Mouse (Mus musculus) MEL (cell line): ENCODE measurements around the gene Ubtd2. TPM values are rescaled to one million over a fixed set of nuclear protein-coding genes. Genes with fewer than 3 reads are reported as not detected.
A peak's percentile ranks its signal among the peaks of the same experiment; 100 is the strongest.

Source experiments
- DNase-seq: peaks from one replicate; pipeline ENCODE4 v3.0.0; 2011; ENCODE audit warnings: low read depth, low spot score
- H3K27ac ChIP-seq: 2 replicates; pipeline ENCODE4 v1.5.1; 2012; ENCODE audit warnings: low read depth, mild to moderate bottlenecking, control low read depth, low read length, moderate library complexity; ENCODE audit not compliant: control insufficient read depth
- H3K27me3 ChIP-seq, 2 experiments: fragments of 150-350 bp in 1 of 2; sonication (generic) in 1 of 2; 2 replicates each; pipeline ENCODE4 v1.6.1; 2012; ENCODE audit warnings: low read length in 2 of 2, mild to moderate bottlenecking in 2 of 2, improper control_type of control experiment in 1 of 2, moderate library complexity in 1 of 2; ENCODE audit not compliant: insufficient read depth in 2 of 2, control insufficient read depth in 1 of 2
- H3K36me3 ChIP-seq, 2 experiments: 2 replicates each; pipeline ENCODE4 v1.6.1; 2012 to 2014; ENCODE audit warnings: low read length in 2 of 2, improper control_type of control experiment in 1 of 2, inconsistent platforms in 1 of 2, mild to moderate bottlenecking in 1 of 2; ENCODE audit not compliant: insufficient read depth in 2 of 2, control insufficient read depth in 1 of 2
- H3K4me1 ChIP-seq, 2 experiments: fragments of 150-350 bp in 1 of 2; sonication (generic) in 1 of 2; 2 replicates each; pipeline ENCODE4 v1.6.1; 2012; ENCODE audit warnings: low read length in 2 of 2, improper control_type of control experiment in 1 of 2, mild to moderate bottlenecking in 1 of 2; ENCODE audit not compliant: insufficient read depth in 2 of 2, control insufficient read depth in 1 of 2
- H3K4me3 ChIP-seq, 2 experiments: fragments of 150-350 bp in 1 of 2; sonication (generic) in 1 of 2; 2 replicates each; pipeline ENCODE4 v1.5.1; 2012; ENCODE audit warnings: low read depth in 2 of 2, low read length in 2 of 2, mild to moderate bottlenecking in 2 of 2, moderate library complexity in 2 of 2, control low read depth in 1 of 2, improper control_type of control experiment in 1 of 2; ENCODE audit not compliant: control insufficient read depth in 1 of 2, insufficient read depth in 1 of 2
- H3K79me2 ChIP-seq: 2 replicates; pipeline ENCODE4 v1.6.1; 2012; ENCODE audit warnings: mild to moderate bottlenecking, low read length, moderate library complexity; ENCODE audit not compliant: control insufficient read depth, poor library complexity, insufficient read depth
- H3K9ac ChIP-seq: 2 replicates; pipeline ENCODE4 v1.6.1; 2012; ENCODE audit warnings: low read depth, mild to moderate bottlenecking, control low read depth, low read length, moderate library complexity; ENCODE audit not compliant: control insufficient read depth, poor library complexity, severe bottlenecking
- H3K9me3 ChIP-seq: fragments of 150-350 bp; sonication (generic); replicated peaks from 2 replicates; pipeline ENCODE4 v1.6.1; 2012; ENCODE audit warnings: mild to moderate bottlenecking, low read length, improper control_type of control experiment, moderate library complexity; ENCODE audit not compliant: insufficient read depth
- CHD1 ChIP-seq: IDR thresholded peaks from 2 replicates; pipeline ENCODE4 v1.6.1; 2012; ENCODE audit warnings: low read depth, mild to moderate bottlenecking, inconsistent platforms, low read length, improper control_type of control experiment
- CHD2 ChIP-seq: IDR thresholded peaks from 2 replicates; pipeline ENCODE4 v1.6.1; 2011; ENCODE audit warnings: low read length, improper control_type of control experiment
- CTCF ChIP-seq, 3 experiments: IDR thresholded peaks in 2 of 3; conservative IDR thresholded peaks in 1 of 3; 2 replicates each; pipeline ENCODE4 v1.5.1; 2011 to 2012; ENCODE audit warnings: low read length in 3 of 3, low read depth in 2 of 3, mild to moderate bottlenecking in 2 of 3, improper control_type of control experiment in 1 of 3, inconsistent platforms in 1 of 3, mixed read lengths in 1 of 3, moderate library complexity in 1 of 3; ENCODE audit not compliant: control insufficient read depth in 1 of 3, insufficient read depth in 1 of 3, poor library complexity in 1 of 3, severe bottlenecking in 1 of 3
- ELF1 ChIP-seq: IDR thresholded peaks from 2 replicates; pipeline ENCODE4 v1.6.1; 2014; ENCODE audit warnings: low read depth, mild to moderate bottlenecking, inconsistent platforms, low read length, improper control_type of control experiment, moderate library complexity
- ETS1 ChIP-seq: IDR thresholded peaks from 2 replicates; pipeline ENCODE4 v1.6.1; 2012; ENCODE audit warnings: low read depth, mild to moderate bottlenecking, inconsistent platforms, low read length, improper control_type of control experiment, moderate library complexity
- GABPA ChIP-seq: IDR thresholded peaks from 2 replicates; pipeline ENCODE4 v1.6.1; 2012; ENCODE audit warnings: low read depth, mild to moderate bottlenecking, inconsistent platforms, low read length, improper control_type of control experiment, moderate library complexity
- GATA1 ChIP-seq: IDR thresholded peaks from 2 replicates; pipeline ENCODE4 v1.6.1; 2011; ENCODE audit warnings: low read depth, low read length, improper control_type of control experiment
- HCFC1 ChIP-seq: IDR thresholded peaks from 2 replicates; pipeline ENCODE4 v1.6.1; 2012; ENCODE audit warnings: low read depth, mild to moderate bottlenecking, inconsistent platforms, low read length, improper control_type of control experiment, moderate library complexity
- JUND ChIP-seq: IDR thresholded peaks from 2 replicates; pipeline ENCODE4 v1.6.1; 2011; ENCODE audit warnings: low read depth, mild to moderate bottlenecking, improper control_type of control experiment, low read length
- KAT2A ChIP-seq: conservative IDR thresholded peaks from 2 replicates; pipeline ENCODE4 v1.6.1; 2012; ENCODE audit warnings: low read depth, low read length, improper control_type of control experiment, inconsistent platforms
- MAFK ChIP-seq: IDR thresholded peaks from 2 replicates; pipeline ENCODE4 v1.6.1; 2011; ENCODE audit warnings: low read depth, mild to moderate bottlenecking, low read length, improper control_type of control experiment, borderline replicate concordance
- MAZ ChIP-seq: IDR thresholded peaks from 2 replicates; pipeline ENCODE4 v1.6.1; 2012; ENCODE audit warnings: low read depth, mild to moderate bottlenecking, inconsistent platforms, low read length, improper control_type of control experiment
- MYC ChIP-seq: IDR thresholded peaks from 2 replicates; pipeline ENCODE4 v1.6.1; 2011; ENCODE audit warnings: low read depth, mild to moderate bottlenecking, low read length, improper control_type of control experiment, moderate library complexity
- NELFE ChIP-seq: IDR thresholded peaks from 2 replicates; pipeline ENCODE4 v1.6.1; 2011; ENCODE audit warnings: low read depth, low read length, improper control_type of control experiment
- NRF1 ChIP-seq: IDR thresholded peaks from 2 replicates; pipeline ENCODE4 v1.6.1; 2014; ENCODE audit warnings: low read depth, mild to moderate bottlenecking, inconsistent platforms, low read length, improper control_type of control experiment, moderate library complexity; ENCODE audit not compliant: poor library complexity, insufficient read depth, severe bottlenecking
- POLR2AphosphoS2 ChIP-seq: IDR thresholded peaks from 2 replicates; pipeline ENCODE4 v1.6.1; 2011; ENCODE audit warnings: low read length, improper control_type of control experiment
- POLR2AphosphoS5 ChIP-seq: IDR thresholded peaks from 2 replicates; pipeline ENCODE4 v1.6.1; 2012; ENCODE audit warnings: low read depth, borderline replicate concordance, mild to moderate bottlenecking, inconsistent platforms, low read length, moderate library complexity, mixed read lengths
- RAD21 ChIP-seq: IDR thresholded peaks from 2 replicates; pipeline ENCODE4 v1.6.1; 2011; ENCODE audit warnings: mild to moderate bottlenecking, low read depth, low read length, improper control_type of control experiment
- RCOR1 ChIP-seq: IDR thresholded peaks from 2 replicates; pipeline ENCODE4 v1.6.1; 2012; ENCODE audit warnings: low read depth, mild to moderate bottlenecking, inconsistent platforms, low read length, improper control_type of control experiment
- SIN3A ChIP-seq: IDR thresholded peaks from 2 replicates; pipeline ENCODE4 v1.6.1; 2012; ENCODE audit warnings: low read length, improper control_type of control experiment, inconsistent platforms
- SMC3 ChIP-seq: IDR thresholded peaks from 2 replicates; pipeline ENCODE4 v1.6.1; 2011; ENCODE audit warnings: low read depth, low read length, improper control_type of control experiment
- TAL1 ChIP-seq: IDR thresholded peaks from 2 replicates; pipeline ENCODE4 v1.6.1; 2012; ENCODE audit warnings: mild to moderate bottlenecking, inconsistent platforms, low read length, moderate library complexity, mixed read lengths
- TCF12 ChIP-seq: IDR thresholded peaks from 2 replicates; pipeline ENCODE4 v1.6.1; 2014; ENCODE audit warnings: low read depth, mild to moderate bottlenecking, inconsistent platforms, low read length, improper control_type of control experiment, moderate library complexity
- USF1 ChIP-seq: IDR thresholded peaks from 2 replicates; pipeline ENCODE4 v1.6.1; 2014; ENCODE audit warnings: low read depth, mild to moderate bottlenecking, inconsistent platforms, low read length, improper control_type of control experiment, moderate library complexity
- USF2 ChIP-seq, 2 experiments: IDR thresholded peaks; 2 replicates each; pipeline ENCODE4 v1.6.1; 2011 to 2012; ENCODE audit warnings: improper control_type of control experiment in 2 of 2, low read length in 2 of 2, borderline replicate concordance in 1 of 2, inconsistent platforms in 1 of 2, low read depth in 1 of 2, mild to moderate bottlenecking in 1 of 2; ENCODE audit not compliant: insufficient read depth in 1 of 2
- ZMIZ1 ChIP-seq: IDR thresholded peaks from 2 replicates; pipeline ENCODE4 v1.6.1; 2012; ENCODE audit warnings: low read depth, mild to moderate bottlenecking, inconsistent platforms, low read length, improper control_type of control experiment, moderate library complexity
- polyA plus RNA-seq, 2 experiments: library from polyadenylated mRNA; stranded (reverse) in 1 of 2; unstranded in 1 of 2; fragments of >175 nt in 1 of 2; fragments of >200 nt in 1 of 2; gene quantifications; 2 replicates each; pipeline versions ENCODE4 v1.2.1 to v1.2.4; 2012; ENCODE audit warnings: low replicate concordance in 2 of 2, low read depth in 1 of 2; ENCODE audit not compliant: insufficient read length in 2 of 2, insufficient read depth in 1 of 2, missing spikeins in 1 of 2
- total RNA-seq: library from RNA; depleted of rRNA; stranded (reverse); fragments of 300-350 nt; gene quantifications from 2 replicates; pipeline ENCODE4 v1.2.3, GENCODE M21; 2012

Ubtd2 gene
- total and polyA plus RNA-seq, 3 experiments: 25.7 to 28.7 TPM; not detected in 1

- Histone ChIP-seq H3K9me3 (no peaks in the 10 kb centered on the region), H3K36me3 (peaks cover 0 to 30% of the 10 kb centered on the region in 2 experiments; a peak in 2 of 4 replicates), H3K4me3 (no peak overlapping the region), H3K9ac (no peak overlapping the region), H3K27me3 (no peaks in the 10 kb centered on the region), H3K79me2 (peaks cover 2% of the 10 kb centered on the region; the same call in 1 of the 2 replicates), H3K27ac (no peak overlapping the region), H3K4me1 (peaks cover 14 to 28% of the 10 kb centered on the region in 2 experiments)
- TF ChIP-seq CHD2: no peak
- TF ChIP-seq RAD21: peak; percentile 26
- no peak; the same call in 1 of the 2 replicates for TF ChIP-seq SIN3A
- TF ChIP-seq TCF12: no peak
- no peak for TF ChIP-seq SMC3
- TF ChIP-seq MAZ: no peak
- TF ChIP-seq CTCF (IDR thresholded peaks at IDR 0.05 in 2 of 3, conservative IDR thresholded peaks at IDR 0.05 in 1 of 3; ENCODE audit: control insufficient read depth in 1 of 3, insufficient read depth in 1 of 3, low read depth in 2 of 3, low read length in 3 of 3, poor library complexity in 1 of 3, severe bottlenecking in 1 of 3): peak in 1 of 3 experiments; percentile 40; a peak in 2 of 6 replicates
- TF ChIP-seq USF2 (IDR thresholded peaks at IDR 0.05; ENCODE audit: borderline replicate concordance in 1 of 2, insufficient read depth in 1 of 2, low read depth in 1 of 2, low read length in 2 of 2): no peak
- no peak for DNase-seq
These were observed 30.1 kb downstream of the Ubtd2 start for GRCm38 (mm10) chr11:32485290-32485689.

- no peak overlapping the region for H3K9ac ChIP-seq
- DNase-seq: no peak
- no peaks in the 10 kb centered on the region for H3K9me3 ChIP-seq
- H3K27me3 ChIP-seq: no peaks in the 10 kb centered on the region
- H3K79me2 ChIP-seq: peaks cover 2% of the 10 kb centered on the region; the same call in 1 of the 2 replicates
- TF ChIP-seq GABPA (no peak), HCFC1 (no peak)
- peaks cover 14 to 29% of the 10 kb centered on the region in 2 experiments for H3K4me1 ChIP-seq
- H3K4me3 ChIP-seq: no peak overlapping the region
- no peak overlapping the region for H3K27ac ChIP-seq
- H3K36me3 ChIP-seq: peaks cover 0 to 40% of the 10 kb centered on the region in 2 experiments; a peak in 2 of 4 replicates
These were observed 31.5 kb downstream of the Ubtd2 start for GRCm38 (mm10) chr11:32486621-32487020.

DNA sequence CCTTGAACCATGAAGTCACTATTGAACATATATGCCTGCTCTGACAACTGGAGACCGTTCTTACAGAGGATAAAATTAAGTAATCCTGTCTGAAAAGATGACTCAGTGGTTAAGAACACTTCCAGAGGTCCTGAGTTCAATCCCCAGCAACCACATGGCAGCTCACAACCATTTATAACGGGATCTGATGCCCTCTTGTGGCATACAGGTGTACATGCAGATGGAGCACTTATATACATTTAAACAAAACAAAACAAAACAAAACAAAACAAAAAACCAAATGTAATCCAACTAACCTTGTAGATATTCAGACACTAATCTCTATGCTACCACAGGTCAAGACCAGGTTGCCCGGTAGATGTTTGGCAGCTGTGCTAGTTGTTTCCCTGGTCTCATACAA, 32.3 kb downstream of the Ubtd2 start:
- H3K4me3 ChIP-seq: no peak overlapping the region
- H3K36me3 ChIP-seq: peaks cover 0 to 45% of the 10 kb centered on the region in 2 experiments; a peak in 2 of 4 replicates
- peaks cover 14 to 29% of the 10 kb centered on the region in 2 experiments for H3K4me1 ChIP-seq
- H3K79me2 ChIP-seq: peaks cover 2% of the 10 kb centered on the region; the same call in 1 of the 2 replicates
- no peaks in the 10 kb centered on the region for H3K9me3 ChIP-seq
- H3K27ac ChIP-seq: no peak overlapping the region
- DNase-seq: peak; percentile 71
- no peaks in the 10 kb centered on the region for H3K27me3 ChIP-seq
- no peak overlapping the region for H3K9ac ChIP-seq
- TF ChIP-seq NRF1 (no peak), KAT2A (no peak), TAL1 (no peak), GATA1 (no peak), JUND (no peak), ETS1 (no peak), MAFK (no peak), USF2 (IDR thresholded peaks at IDR 0.05; ENCODE audit: borderline replicate concordance in 1 of 2, insufficient read depth in 1 of 2, low read depth in 1 of 2, low read length in 2 of 2) (no peak), SIN3A (0 out of 2 replicates have a peak, but pooled peaks have one; percentile 40), ELF1 (no peak), MYC (peak; percentile 93), CHD1 (no peak), POLR2AphosphoS5 (no peak), USF1 (no peak), RCOR1 (no peak), NELFE (no peak), CHD2 (no peak), POLR2AphosphoS2 (no peak), ZMIZ1 (no peak)
